ENCODE assay signal across 21 mouse cellular contexts in genomic region chr10:60413756-60414155, GRCm38 (mm10). TPM values are rescaled to one million over a fixed set of nuclear protein-coding genes. Genes with fewer than 3 reads are reported as not detected.
"Had no signal": no experiment of that assay in that cellular context is flagged by ENCODE, and none has a peak within 500 bp of the region (broad histone marks: within the 10 kb centered on the region; RNA-seq: fewer than 3 reads in every experiment).

No protein-coding gene starts in this region.

- DNase-seq: kidney, adult 18-20 months; kidney, adult 9 months; kidney, postnatal 14 days; kidney, postnatal 4 days; left cerebral cortex, postnatal 4 days; liver, postnatal 0 days; lung, embryonic 14.5 days; lung, postnatal 36 days; right cerebral cortex, adult 18-20 months; right cerebral cortex, postnatal 14 days; thymus, postnatal 25 days had no signal

- H3K4me3 ChIP-seq: limb, embryonic 12.5 days; limb, embryonic 15.5 days; megakaryocyte, embryonic 14.5 days; midbrain, embryonic 10.5 days; midbrain, embryonic 13.5 days had no signal

- ATAC-seq: intestine, embryonic 16.5 days; liver, postnatal 0 days; lung, postnatal 0 days; midbrain, embryonic 13.5 days had no signal

- H3K4me1 ChIP-seq: limb, embryonic 12.5 days; limb, embryonic 15.5 days; midbrain, embryonic 10.5 days; midbrain, embryonic 13.5 days had no signal

- H3K36me3 ChIP-seq: limb, embryonic 12.5 days; limb, embryonic 15.5 days; midbrain, embryonic 10.5 days; midbrain, embryonic 13.5 days had no signal

- H3K27ac ChIP-seq: limb, embryonic 12.5 days; limb, embryonic 15.5 days; liver, embryonic 14.5 days; midbrain, embryonic 10.5 days; midbrain, embryonic 13.5 days had no signal

RNA-seq across cellular contexts. Expression of gene Gm17455, which starts 14.2 kb away (rescaled TPM):
- total RNA-seq: layer of hippocampus, adult 18-20 months had no signal
- polyA plus RNA-seq: liver, embryonic 14.5 days; liver, postnatal 0 days; stomach, embryonic 16.5 days had no signal
